Comparison of ENCODE assay signal across 9 mouse cellular contexts in the genomic region with DNA sequence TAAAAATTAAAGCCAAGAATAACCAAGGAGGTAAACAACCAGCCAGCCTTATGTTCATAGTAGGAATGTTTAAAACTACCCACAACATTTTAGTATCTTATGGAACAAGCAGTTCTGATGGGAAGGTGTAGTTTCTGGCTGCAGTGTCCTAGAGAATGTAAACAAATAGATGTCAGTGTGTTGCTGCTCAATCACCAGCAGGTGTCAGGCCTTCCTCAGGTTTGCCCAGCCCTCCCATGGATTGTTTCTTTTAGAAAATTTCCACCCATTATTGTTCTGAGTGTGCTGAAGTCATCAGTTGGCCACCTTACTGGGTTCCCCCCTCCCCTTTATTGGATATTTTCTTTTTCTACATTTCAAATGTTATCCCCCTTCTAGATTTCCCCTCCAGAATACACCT. TPM values are rescaled to one million over a fixed set of nuclear protein-coding genes. Genes with fewer than 3 reads are reported as not detected.
A peak's percentile ranks its signal among the peaks of the same experiment; 100 is the strongest.
DNase-seq lines count a peak whose midpoint lies in the region; ATAC-seq and TF ChIP-seq lines count a peak whose summit lies in the region.
"Had no signal": no experiment of that assay in that cellular context is flagged by ENCODE, and none has a peak within 500 bp of the region (broad histone marks: within the 10 kb centered on the region; RNA-seq: fewer than 3 reads in every experiment).

No protein-coding gene starts in this region.

- ATAC-seq in kidney, embryonic 16.5 days (ENCODE audit: low FRiP score, low TSS enrichment): peak; percentile 35; the same call in 1 of the 2 replicates
- 0 out of 2 replicates have a peak, but pooled peaks have one; percentile 34 for ATAC-seq in midbrain, postnatal 0 days (ENCODE audit: low FRiP score)
- no peak for ATAC-seq in intestine, embryonic 16.5 days

- H3K4me1 ChIP-seq in bone marrow, adult 2 months (ENCODE audit: control insufficient read depth, insufficient read depth, low read length): no peaks in the 10 kb centered on the region
- no peaks in the 10 kb centered on the region for H3K4me1 ChIP-seq in kidney, embryonic 16.5 days (ENCODE audit: insufficient read depth, low read length)
- no peaks in the 10 kb centered on the region for H3K4me1 ChIP-seq in midbrain, postnatal 0 days (ENCODE audit: insufficient read depth, low read length)
- no peaks in the 10 kb centered on the region for H3K4me1 ChIP-seq in intestine, embryonic 16.5 days (ENCODE audit: control insufficient read depth, insufficient read depth, low read length)

- no peaks in the 10 kb centered on the region for H3K36me3 ChIP-seq in kidney, embryonic 16.5 days (ENCODE audit: insufficient read depth, low read length)
- H3K36me3 ChIP-seq in midbrain, postnatal 0 days (ENCODE audit: insufficient read depth, low read length): no peaks in the 10 kb centered on the region
- no peaks in the 10 kb centered on the region for H3K36me3 ChIP-seq in intestine, embryonic 16.5 days (ENCODE audit: control insufficient read depth, insufficient read depth, low read length)

- H3K9me3 ChIP-seq in kidney, embryonic 16.5 days (ENCODE audit: low read length): no peaks in the 10 kb centered on the region
- no peaks in the 10 kb centered on the region for H3K9me3 ChIP-seq in midbrain, postnatal 0 days (ENCODE audit: low read length)
- H3K9me3 ChIP-seq in intestine, embryonic 16.5 days (ENCODE audit: control insufficient read depth, low read length): no peaks in the 10 kb centered on the region

- H3K9ac ChIP-seq in kidney, embryonic 16.5 days (replicated peaks; ENCODE audit: low read length): no peak overlapping the region
- H3K9ac ChIP-seq in midbrain, postnatal 0 days (replicated peaks; ENCODE audit: low read length, poor library complexity, severe bottlenecking): no peak overlapping the region
- no peak overlapping the region for H3K9ac ChIP-seq in intestine, embryonic 16.5 days (ENCODE audit: low read depth, low read length)

- TF ChIP-seq CTCF in bone marrow, adult 2 months (IDR thresholded peaks at IDR 0.05; ENCODE audit: control insufficient read depth, insufficient read depth, low read length): peak; percentile 36
- TF ChIP-seq CTCF in midbrain, postnatal 0 days (IDR thresholded peaks at IDR 0.05): peak; percentile 72

- H3K27ac ChIP-seq in bone marrow, adult 2 months (ENCODE audit: control insufficient read depth, insufficient read depth, low read depth, low read length, poor library complexity): no peak overlapping the region
- no peak overlapping the region for H3K27ac ChIP-seq in kidney, embryonic 16.5 days (ENCODE audit: low read length)
- H3K27ac ChIP-seq in midbrain, postnatal 0 days (ENCODE audit: low read depth, low read length): no peak overlapping the region
- no peak overlapping the region for H3K27ac ChIP-seq in intestine, embryonic 16.5 days (ENCODE audit: low read length)

- DNase-seq in left cerebral cortex, adult 18-20 months (ENCODE audit: low spot score in 2 of 2): peak; percentile 2 to 4
- no peak for DNase-seq in left cerebral cortex, adult 8-10 months (ENCODE audit: low spot score in 2 of 2)
- DNase-seq in midbrain, postnatal 0 days (ENCODE audit: low spot score): peak; percentile 49
- no peak for DNase-seq in urinary bladder, postnatal 14 days (ENCODE audit: low spot score)
- DNase-seq in heart, adult 9 months (ENCODE audit: low spot score in 2 of 2): no peak

- H3K27me3 ChIP-seq in kidney, embryonic 16.5 days (ENCODE audit: insufficient read depth, low read length): no peaks in the 10 kb centered on the region
- H3K27me3 ChIP-seq in midbrain, postnatal 0 days (ENCODE audit: insufficient read depth, low read length): no peaks in the 10 kb centered on the region
- no peaks in the 10 kb centered on the region for H3K27me3 ChIP-seq in intestine, embryonic 16.5 days (replicated peaks; ENCODE audit: control insufficient read depth, insufficient read depth, low read length)

- no peak overlapping the region for H3K4me3 ChIP-seq in bone marrow, adult 2 months (replicated peaks; ENCODE audit: control insufficient read depth, low read depth, low read length)
- no peak overlapping the region for H3K4me3 ChIP-seq in kidney, embryonic 16.5 days (ENCODE audit: low read length)
- H3K4me3 ChIP-seq in midbrain, postnatal 0 days (ENCODE audit: low read depth, low read length): no peak overlapping the region
- H3K4me3 ChIP-seq in intestine, embryonic 16.5 days (ENCODE audit: low read length): no peak overlapping the region

- TF ChIP-seq POLR2A in bone marrow, adult 2 months (IDR thresholded peaks at IDR 0.05; ENCODE audit: borderline replicate concordance, control insufficient read depth, low read depth, low read length): no peak

- H3K4me2 ChIP-seq in kidney, embryonic 16.5 days (replicated peaks; ENCODE audit: low read depth, low read length): no peak overlapping the region
- no peak overlapping the region for H3K4me2 ChIP-seq in midbrain, postnatal 0 days (ENCODE audit: low read depth, low read length, poor library complexity, severe bottlenecking)
- H3K4me2 ChIP-seq in intestine, embryonic 16.5 days (ENCODE audit: low read depth, low read length): no peak overlapping the region

RNA-seq across cellular contexts. Expression of a gene that starts 32.0 kb away (rescaled TPM):
- total RNA-seq in left cerebral cortex, adult 18-20 months (2021): not detected
- total RNA-seq in left cerebral cortex, adult 8-10 months (2022): not detected
- not detected in 2 replicates for polyA plus RNA-seq in bone marrow, adult 2 months (2011; ENCODE audit: insufficient read depth, insufficient read length, low replicate concordance, missing spikeins)
- not detected in 2 replicates for polyA plus RNA-seq in kidney, embryonic 16.5 days (2015; fragmentation: Nextera tagmentation; extraction: Ambion mirVana)
- total RNA-seq in midbrain, postnatal 0 days (2014; rRNA removed): not detected in 2 replicates
- not detected in 2 replicates for polyA plus RNA-seq in midbrain, postnatal 0 days (2015; fragmentation: Nextera tagmentation; extraction: Ambion mirVana)
- not detected in 2 replicates for polyA plus RNA-seq in intestine, embryonic 16.5 days (2015; fragmentation: Nextera tagmentation; extraction: Ambion mirVana)
- polyA plus RNA-seq: heart, embryonic 16.5 days had no signal

RNA-seq across cellular contexts. Expression of a gene that starts 50.4 kb away (rescaled TPM):
- not detected for total RNA-seq in left cerebral cortex, adult 18-20 months (2021)
- not detected for total RNA-seq in left cerebral cortex, adult 8-10 months (2022)
- polyA plus RNA-seq in bone marrow, adult 2 months (2011; ENCODE audit: insufficient read depth, insufficient read length, low replicate concordance, missing spikeins): 3.2 and 12.4 TPM in 2 replicates
- polyA plus RNA-seq in kidney, embryonic 16.5 days (2015; fragmentation: Nextera tagmentation; extraction: Ambion mirVana): 0.06 and 0.19 TPM in 2 replicates
- 0.16 TPM in 1 of 2 replicates, not detected in the other for total RNA-seq in midbrain, postnatal 0 days (2014; rRNA removed)
- not detected in 2 replicates for polyA plus RNA-seq in midbrain, postnatal 0 days (2015; fragmentation: Nextera tagmentation; extraction: Ambion mirVana)
- polyA plus RNA-seq in intestine, embryonic 16.5 days (2015; fragmentation: Nextera tagmentation; extraction: Ambion mirVana): 0.13 TPM in 1 of 2 replicates, not detected in the other

Comparison
In these comparisons a context has a peak if more than half of its experiments do, and no peak if none do; other contexts are left out.
1. DNase-seq: peak in left cerebral cortex, adult 18-20 months (2 of 2) and midbrain, postnatal 0 days (single experiment); none in left cerebral cortex, adult 8-10 months (0 of 2), urinary bladder, postnatal 14 days (single experiment) and heart, adult 9 months (0 of 2).